Mouse (Mus musculus) heart, postnatal 0 days (tissue): ENCODE results near the gene Ndc1.

Experiments
- CTCF ChIP-seq: IDR thresholded peaks from 2 replicates; pipeline ENCODE4 v1.5.1; 2016; ENCODE audit warnings: antibody characterized with exemption, control low read depth, low read depth
- EP300 ChIP-seq: IDR thresholded peaks from 2 replicates; pipeline ENCODE4 v1.6.1; 2016; ENCODE audit warnings: antibody characterized with exemption, low read depth

DNA sequence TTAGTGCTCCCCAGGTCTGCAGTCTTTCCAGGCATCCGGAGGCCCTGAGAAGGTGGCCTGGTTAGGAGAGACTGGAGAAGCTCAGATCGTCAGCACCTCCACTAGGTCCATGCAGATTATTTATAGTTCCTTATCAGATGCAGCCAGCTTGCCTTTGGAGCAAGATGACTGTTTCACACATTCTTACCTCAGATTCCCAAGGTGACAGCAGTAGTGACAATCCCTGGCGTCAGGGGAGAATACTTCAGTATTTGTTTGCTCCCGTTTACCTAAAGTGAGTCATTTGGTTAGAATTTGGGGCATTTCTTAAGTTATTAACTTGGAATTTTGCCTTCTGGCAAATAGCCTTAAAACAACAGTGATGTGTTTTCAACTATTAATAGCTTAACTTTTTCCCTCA lies 7.1 kb downstream of the Ndc1 start:
- TF ChIP-seq CTCF (no peak), EP300 (no peak)
